Mouse (Mus musculus) intestine, embryonic 14.5 days (tissue): ENCODE measurements around the gene Ulk3. TPM values are rescaled to one million over a fixed set of nuclear protein-coding genes. Genes with fewer than 3 reads are reported as not detected.

Experiments
- ATAC-seq: fragments of 200-750 bp; cut with Nextera tagmentation; replicated peaks from 2 replicates; pipeline ENCODE4 v1.8.0; 2017; ENCODE audit warnings: low read depth, moderate number of reproducible peaks, moderate TSS enrichment, moderate library complexity; ENCODE audit not compliant: low FRiP score, low TSS enrichment
- DNase-seq: peaks from one replicate; pipeline ENCODE4 v3.0.0-alpha.2; 2018; ENCODE audit warnings: low spot score
- H3K27ac ChIP-seq: fragments of 300-500 bp; sonication (generic); 2 replicates; pipeline ENCODE4 v1.5.1; 2014; ENCODE audit warnings: low read depth, mild to moderate bottlenecking, control low read depth
- H3K27me3 ChIP-seq: fragments of 300-500 bp; sonication (generic); replicated peaks from 2 replicates; pipeline ENCODE4 v1.6.1; 2014; ENCODE audit warnings: low read length, control low read depth; ENCODE audit not compliant: control insufficient read depth, insufficient read depth
- H3K36me3 ChIP-seq: fragments of 300-500 bp; sonication (generic); 2 replicates; pipeline ENCODE4 v1.6.1; 2014; ENCODE audit warnings: low read length, control low read depth; ENCODE audit not compliant: control insufficient read depth, insufficient read depth
- H3K4me1 ChIP-seq: fragments of 300-500 bp; sonication (generic); replicated peaks from 2 replicates; pipeline ENCODE4 v1.6.1; 2014; ENCODE audit warnings: low read length, control low read depth, mixed read lengths; ENCODE audit not compliant: control insufficient read depth, insufficient read depth
- H3K4me2 ChIP-seq: fragments of 300-500 bp; sonication (generic); 2 replicates; pipeline ENCODE4 v1.6.1; 2014; ENCODE audit warnings: low read length
- H3K4me3 ChIP-seq: fragments of 300-500 bp; sonication (generic); 2 replicates; pipeline ENCODE4 v1.5.1; 2014; ENCODE audit warnings: low read depth, low read length, control low read depth, mixed read lengths
- H3K9ac ChIP-seq: fragments of 300-500 bp; sonication (generic); 2 replicates; pipeline ENCODE4 v1.6.1; 2014; ENCODE audit warnings: mild to moderate bottlenecking, low read length
- H3K9me3 ChIP-seq: fragments of 300-500 bp; sonication (generic); 2 replicates; pipeline ENCODE4 v1.6.1; 2016; ENCODE audit warnings: low read length, control low read depth; ENCODE audit not compliant: control insufficient read depth
- WGBS: fragments of 180-500 bp; shearing (Covaris S2); extraction: QIAGEN DNeasy Blood & Tissue Kit; methylation state at CpG from one replicate; pipeline ENCODE4 v1.1.7; 2014; 5-methylcytosine and 5-hydroxymethylcytosine counted together
- polyA plus RNA-seq: library from polyadenylated mRNA; unstranded; fragments of >200 nt; fragmentation: Nextera tagmentation; extraction: Ambion mirVana; gene quantifications from 2 replicates; pipeline ENCODE4 v1.2.1, GENCODE M21; 2014

Ulk3 gene
- polyA plus RNA-seq, 1 experiment from 2014 or later, result 14.3 TPM

- H3K27ac ChIP-seq, result no peak overlapping the region
- no peak overlapping the region for H3K4me3 ChIP-seq
- H3K9me3 ChIP-seq, result no peaks in the 10 kb centered on the region
- 23% methylated on average over 2 of the region's 2 CpGs for WGBS
- no peaks in the 10 kb centered on the region for H3K36me3 ChIP-seq
- ATAC-seq (no peak), DNase-seq (no peak)
- no peak overlapping the region for H3K9ac ChIP-seq
- peaks cover 11% of the 10 kb centered on the region for H3K27me3 ChIP-seq
- no peak overlapping the region for H3K4me2 ChIP-seq
- H3K4me1 ChIP-seq, result 0 out of 2 replicates have a peak, but pooled peaks cover 8% of the 10 kb centered on the region
Observed at GRCm38 (mm10) chr9:57601353-57601706, 12.1 kb downstream of the Ulk3 start.

DNA sequence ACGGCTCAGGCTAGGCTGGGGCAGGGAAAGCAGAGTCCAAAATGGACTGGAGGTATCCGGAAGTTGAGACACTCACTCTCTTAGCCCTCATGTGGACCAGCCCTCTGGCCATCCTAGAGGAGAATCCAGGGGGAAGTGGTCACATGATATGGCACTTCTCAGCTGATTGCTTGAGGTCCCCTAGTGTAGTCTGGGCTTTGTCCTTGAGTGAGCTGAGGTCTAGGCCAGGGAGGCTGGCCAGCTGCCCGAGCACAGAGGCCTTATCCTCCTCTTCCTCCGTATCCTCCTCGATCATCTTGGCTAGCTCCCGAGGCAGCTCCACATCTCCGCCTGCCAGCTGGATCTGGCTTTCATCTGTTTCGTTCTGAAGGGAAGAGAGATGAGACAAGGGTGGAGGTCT, 12.8 kb downstream of the Ulk3 start:
- Histone ChIP-seq H3K27ac (no peak overlapping the region), H3K9me3 (no peaks in the 10 kb centered on the region), H3K27me3 (peaks cover 13% of the 10 kb centered on the region), H3K4me1 (0 out of 2 replicates have a peak, but pooled peaks cover 8% of the 10 kb centered on the region), H3K4me2 (no peak overlapping the region), H3K4me3 (no peak overlapping the region), H3K9ac (no peak overlapping the region), H3K36me3 (no peaks in the 10 kb centered on the region)
- DNase-seq, result no peak
- 35% methylated on average over 8 of the region's 8 CpGs for WGBS
- ATAC-seq, result no peak

GRCm38 (mm10) chr9:57604875-57605274, 15.6 kb downstream of the Ulk3 start:
- Histone ChIP-seq H3K4me3 (no peak overlapping the region), H3K27ac (no peak overlapping the region), H3K4me2 (no peak overlapping the region), H3K9me3 (no peaks in the 10 kb centered on the region), H3K9ac (no peak overlapping the region), H3K36me3 (no peaks in the 10 kb centered on the region), H3K4me1 (0 out of 2 replicates have a peak, but pooled peaks cover 8% of the 10 kb centered on the region), H3K27me3 (peaks cover 13% of the 10 kb centered on the region)
- ATAC-seq, result no peak
- DNase-seq, result no peak
- WGBS, result 83% methylated on average over 4 of the region's 4 CpGs

- no peak overlapping the region for H3K27ac ChIP-seq
- no peaks in the 10 kb centered on the region for H3K9me3 ChIP-seq
- H3K4me2 ChIP-seq, result no peak overlapping the region
- ATAC-seq, result no peak
- 19% methylated on average over 9 of the region's 9 CpGs for WGBS
- DNase-seq, result no peak
- peaks cover 13% of the 10 kb centered on the region for H3K27me3 ChIP-seq
- H3K9ac ChIP-seq, result no peak overlapping the region
- no peak overlapping the region for H3K4me3 ChIP-seq
- H3K4me1 ChIP-seq, result 0 out of 2 replicates have a peak, but pooled peaks cover 8% of the 10 kb centered on the region
- no peaks in the 10 kb centered on the region for H3K36me3 ChIP-seq
Observed at GRCm38 (mm10) chr9:57605503-57605902, 16.3 kb downstream of the Ulk3 start.

DNA sequence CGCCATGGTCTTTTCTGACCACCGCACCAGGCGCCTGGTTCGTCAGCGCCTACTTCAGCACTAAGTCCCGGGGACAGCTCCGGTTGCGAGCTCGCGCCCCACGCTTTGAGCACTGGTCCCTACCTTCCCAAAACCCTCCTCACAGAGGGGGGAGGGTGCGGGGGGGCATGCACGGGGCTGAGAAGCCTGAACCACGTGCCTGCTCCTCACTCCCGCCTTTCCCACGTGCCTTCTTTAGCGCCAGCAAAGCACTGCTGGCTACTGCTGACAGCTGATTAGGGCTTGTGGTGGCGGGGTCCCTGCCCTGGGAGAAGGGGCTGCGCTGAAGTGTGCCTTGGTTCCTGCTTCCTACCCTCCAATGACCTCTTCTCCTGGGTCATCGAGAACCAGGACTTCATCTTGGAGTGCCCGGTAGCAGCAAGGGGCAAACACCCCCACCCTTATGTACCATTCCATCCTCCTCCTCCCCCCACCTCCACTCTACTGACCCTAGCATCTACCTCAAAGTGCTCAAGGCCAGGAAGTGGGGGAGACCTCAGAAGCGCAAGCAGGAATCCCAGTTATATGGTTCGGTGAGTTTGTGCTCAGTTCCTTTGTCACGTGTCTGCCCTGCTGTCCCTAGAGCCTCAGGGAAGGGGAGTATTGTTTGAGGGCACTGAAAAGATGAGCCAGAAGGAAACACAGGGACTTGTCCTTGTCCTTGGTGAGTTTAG, 17.0 kb downstream of the Ulk3 start, which contains the start of gene Cplx3:
TSS of gene Cplx3 (minus strand) at position 143 of the 713 bp plus-strand sequence.
- Histone ChIP-seq H3K4me1 (0 out of 2 replicates have a peak, but pooled peaks cover 1% of the 10 kb centered on the region), H3K27ac (no peak within 1 kb of the TSS), H3K9me3 (no peaks in the 10 kb centered on the region), H3K36me3 (no peaks in the 10 kb centered on the region), H3K27me3 (peaks cover 13% of the 10 kb centered on the region), H3K4me2 (no peak within 1 kb of the TSS), H3K4me3 (no peak within 1 kb of the TSS), H3K9ac (no peak within 1 kb of the TSS)
- ATAC-seq (0 out of 2 replicates have a peak, but pooled peaks have one; percentile 58), DNase-seq (peak; percentile 94)
- WGBS, result 7% methylated on average over 24 of the region's 24 CpGs

GRCm38 (mm10) chr9:57609803-57610202, 20.6 kb downstream of the Ulk3 start:
- WGBS, result 58% methylated on average over 3 of the region's 3 CpGs
- no peak for ATAC-seq
- H3K4me1 ChIP-seq, result no peaks in the 10 kb centered on the region
- no peaks in the 10 kb centered on the region for H3K9me3 ChIP-seq
- DNase-seq, result no peak
- no peak overlapping the region for H3K27ac ChIP-seq
- H3K36me3 ChIP-seq, result no peaks in the 10 kb centered on the region
- no peak overlapping the region for H3K4me2 ChIP-seq
- H3K4me3 ChIP-seq, result no peak overlapping the region
- no peak overlapping the region for H3K9ac ChIP-seq
- H3K27me3 ChIP-seq, result peaks cover 13% of the 10 kb centered on the region

- 55% methylated on average over 3 of the region's 3 CpGs for WGBS
- ATAC-seq, result no peak
Observed at GRCm38 (mm10) chr9:57610359-57610826, 21.1 kb downstream of the Ulk3 start.

GRCm38 (mm10) chr9:57612587-57612986, 23.3 kb downstream of the Ulk3 start:
- Histone ChIP-seq H3K27me3 (no peaks in the 10 kb centered on the region), H3K9ac (no peak overlapping the region), H3K36me3 (no peaks in the 10 kb centered on the region), H3K9me3 (no peaks in the 10 kb centered on the region), H3K4me1 (no peaks in the 10 kb centered on the region), H3K27ac (no peak overlapping the region), H3K4me3 (no peak overlapping the region), H3K4me2 (no peak overlapping the region)
- DNase-seq (no peak), ATAC-seq (no peak)
- 78% methylated on average over 7 of the region's 7 CpGs for WGBS

More at GRCm38 (mm10) chr9:57610359-57610826, 21.1 kb downstream of the Ulk3 start:
- Histone ChIP-seq H3K9me3 (no peaks in the 10 kb centered on the region), H3K9ac (no peak overlapping the region), H3K4me3 (no peak overlapping the region), H3K27me3 (peaks cover 12% of the 10 kb centered on the region), H3K4me2 (no peak overlapping the region), H3K36me3 (no peaks in the 10 kb centered on the region), H3K4me1 (no peaks in the 10 kb centered on the region), H3K27ac (no peak overlapping the region)
- DNase-seq, result no peak

DNA sequence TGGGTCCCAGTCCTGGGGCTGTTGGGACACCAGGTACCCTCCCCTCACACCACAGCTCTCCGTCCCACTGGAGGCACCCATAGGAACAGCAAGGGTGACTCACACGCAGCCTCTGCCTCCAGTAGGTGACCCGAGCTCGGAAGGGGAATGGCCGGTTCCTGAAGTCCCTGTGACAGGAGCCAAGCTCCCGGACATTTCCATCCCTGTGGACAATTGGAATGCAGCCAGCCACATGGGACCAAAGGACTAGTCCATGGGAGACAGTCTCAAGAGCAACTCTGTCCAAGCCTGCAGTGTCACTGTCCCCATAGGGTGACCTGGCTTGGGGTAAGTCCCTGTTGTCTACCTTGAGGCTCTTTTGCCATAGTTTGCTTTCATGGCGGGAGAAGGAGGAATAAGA, 24.7 kb downstream of the Ulk3 start:
- no peaks in the 10 kb centered on the region for H3K27me3 ChIP-seq
- WGBS, result 69% methylated on average over 7 of the region's 7 CpGs
- DNase-seq (no peak), ATAC-seq (no peak)
- no peaks in the 10 kb centered on the region for H3K4me1 ChIP-seq
- no peak overlapping the region for H3K4me2 ChIP-seq
- H3K36me3 ChIP-seq, result no peaks in the 10 kb centered on the region
- H3K9ac ChIP-seq, result no peak overlapping the region
- no peak overlapping the region for H3K27ac ChIP-seq
- no peak overlapping the region for H3K4me3 ChIP-seq
- H3K9me3 ChIP-seq, result no peaks in the 10 kb centered on the region
